Mouse (Mus musculus) C2C12 (cell line): Measurements from ENCODE around the gene Mlx. TPM values are rescaled to one million over a fixed set of nuclear protein-coding genes. Genes with fewer than 3 reads are reported as not detected.
A peak's percentile ranks its signal among the peaks of the same experiment; 100 is the strongest.
"Not testable (repeated sequence)": the region's sequence is repeated elsewhere in the genome, so short reads cannot be mapped to it uniquely, and the experiment has no call there.

ENCODE experiments used
- H3K27me3 ChIP-seq: one replicate; pipeline ENCODE4 v1.6.1; 2011; ENCODE audit not compliant: control insufficient read depth, insufficient read depth, insufficient read length
- H3K36me3 ChIP-seq: one replicate; pipeline ENCODE4 v1.6.1; 2011; ENCODE audit not compliant: control insufficient read depth, insufficient read depth
- H3K4me3 ChIP-seq: one replicate; pipeline ENCODE4 v1.5.1; 2011; ENCODE audit warnings: mild to moderate bottlenecking, control low read depth; ENCODE audit not compliant: poor library complexity, insufficient read depth, severe bottlenecking
- H3K79me2 ChIP-seq: one replicate; pipeline ENCODE4 v1.6.1; 2011; ENCODE audit not compliant: control insufficient read depth, insufficient read depth
- H3K79me3 ChIP-seq: one replicate; pipeline ENCODE4 v1.6.1; 2011; ENCODE audit warnings: low read depth, control low read depth
- H3ac ChIP-seq: one replicate; pipeline ENCODE3; 2011; ENCODE audit warnings: low read depth; ENCODE audit not compliant: control insufficient read depth, insufficient read length
- CEBPB ChIP-seq: IDR thresholded peaks from one replicate; pipeline ENCODE4 v1.6.1; 2011; ENCODE audit warnings: low read depth, mild to moderate bottlenecking, control low read depth, moderate library complexity
- CTCF ChIP-seq: IDR thresholded peaks from one replicate; pipeline ENCODE4 v1.5.1; 2011; ENCODE audit not compliant: control insufficient read depth, insufficient read depth, insufficient read length
- FOSL1 ChIP-seq: IDR thresholded peaks from one replicate; pipeline ENCODE4 v1.8.0; 2011; ENCODE audit warnings: mild to moderate bottlenecking, low read length; ENCODE audit not compliant: poor library complexity, insufficient read depth, severe bottlenecking
- MAX ChIP-seq: IDR thresholded peaks from one replicate; pipeline ENCODE4 v1.6.1; 2011; ENCODE audit warnings: mild to moderate bottlenecking, control low read depth
- MYOD1 ChIP-seq: IDR thresholded peaks from one replicate; pipeline ENCODE4 v1.6.1; 2011; ENCODE audit warnings: low read depth; ENCODE audit not compliant: control insufficient read depth, insufficient read length
- MYOG ChIP-seq: IDR thresholded peaks from one replicate; pipeline ENCODE4 v1.6.1; 2011; ENCODE audit not compliant: control insufficient read depth, insufficient read length; ENCODE audit errors: extremely low read depth
- USF1 ChIP-seq: IDR thresholded peaks from one replicate; pipeline ENCODE4 v1.6.1; 2011; ENCODE audit warnings: low read depth, mild to moderate bottlenecking, control low read depth, moderate library complexity
- polyA plus RNA-seq: library from polyadenylated mRNA; unstranded; fragments of >200 nt; fragmentation: generic; extraction: Trizol; gene quantifications from one replicate; pipeline ENCODE4 v1.2.1, GENCODE M21; 2012; ENCODE audit warnings: missing spikeins

The Mlx gene
- polyA plus RNA-seq, 1 experiment: 39.7 TPM

DNA sequence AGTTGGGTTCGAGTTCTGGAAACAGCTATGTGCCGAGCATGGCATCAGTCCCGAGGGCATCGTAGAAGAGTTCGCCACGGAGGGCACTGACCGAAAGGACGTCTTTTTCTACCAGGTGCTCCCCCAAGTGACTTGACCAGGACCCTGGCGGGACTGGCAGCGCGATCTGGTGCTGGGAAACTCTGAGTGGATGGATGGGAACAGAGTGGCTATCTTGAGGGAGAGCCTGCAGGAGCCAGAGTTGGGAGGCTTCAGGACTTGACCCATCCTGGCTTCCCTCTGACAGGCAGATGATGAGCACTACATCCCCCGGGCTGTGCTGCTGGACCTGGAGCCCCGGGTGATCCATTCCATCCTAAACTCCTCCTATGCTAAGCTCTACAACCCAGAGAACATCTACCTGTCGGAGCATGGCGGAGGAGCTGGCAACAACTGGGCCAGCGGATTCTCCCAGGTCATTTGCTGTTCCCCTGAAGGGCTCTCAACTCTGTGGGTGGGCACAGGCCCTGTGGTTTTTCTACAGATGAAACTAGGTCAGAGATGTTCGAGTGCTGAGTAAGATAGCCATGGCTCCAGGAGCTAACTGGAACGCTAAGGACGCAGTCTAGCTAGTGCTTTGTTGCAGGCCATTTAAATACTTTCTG lies 33.6 kb downstream of the Mlx start:
- H3K27me3 ChIP-seq: no peaks in the 10 kb centered on the region
- peaks cover 47% of the 10 kb centered on the region for H3K36me3 ChIP-seq
- peak overlapping the region; percentile 85 for H3K4me3 ChIP-seq
- no peak for TF ChIP-seq USF1
- no peak for TF ChIP-seq FOSL1
- no peak for TF ChIP-seq CEBPB
- TF ChIP-seq MYOD1: no peak
- TF ChIP-seq CTCF: no peak
- no peak for TF ChIP-seq MYOG
- TF ChIP-seq MAX: no peak
- peaks cover 66% of the 10 kb centered on the region for H3K79me2 ChIP-seq
- H3K79me3 ChIP-seq: peaks cover 48% of the 10 kb centered on the region
- H3ac ChIP-seq: peak overlapping the region; percentile 87

DNA sequence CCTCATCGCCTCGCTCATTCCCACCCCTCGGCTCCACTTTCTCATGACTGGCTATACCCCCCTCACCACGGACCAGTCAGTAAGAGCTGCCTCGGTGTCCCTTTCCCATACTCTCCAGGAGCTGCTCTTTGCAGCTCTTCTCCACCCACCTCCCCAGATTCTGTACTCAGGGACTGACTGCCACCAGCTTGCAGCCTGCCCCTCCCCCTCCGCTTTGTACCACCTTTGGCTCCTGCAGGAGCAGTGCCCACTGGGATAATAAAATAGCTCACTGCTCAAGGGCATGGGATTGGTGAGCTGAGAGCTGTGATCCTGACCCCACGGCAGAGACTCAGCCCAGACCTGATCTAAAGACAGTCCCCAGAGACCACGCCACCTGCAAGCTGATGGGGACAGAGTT lies 37.4 kb downstream of the Mlx start:
- not testable (repeated sequence) for H3K4me3 ChIP-seq, H3K27me3 ChIP-seq, H3ac ChIP-seq
- Histone ChIP-seq H3K36me3 (peaks cover 45% of the 10 kb centered on the region), H3K79me2 (peaks cover 28% of the 10 kb centered on the region), H3K79me3 (peaks cover 15% of the 10 kb centered on the region)

DNA sequence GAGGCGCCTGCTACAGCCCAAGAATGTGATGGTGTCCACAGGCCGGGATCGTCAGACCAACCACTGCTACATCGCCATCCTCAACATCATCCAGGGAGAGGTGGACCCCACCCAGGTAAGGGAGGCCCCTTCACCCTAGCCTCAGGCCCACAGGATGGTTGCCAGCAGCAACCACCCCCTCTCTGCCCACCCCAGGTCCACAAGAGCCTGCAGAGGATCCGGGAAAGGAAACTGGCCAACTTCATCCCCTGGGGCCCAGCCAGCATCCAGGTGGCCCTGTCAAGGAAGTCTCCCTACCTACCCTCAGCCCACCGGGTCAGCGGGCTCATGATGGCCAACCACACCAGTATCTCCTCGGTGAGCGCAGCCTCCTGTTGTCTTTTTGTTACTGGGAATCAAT lies 37.9 kb downstream of the Mlx start:
- not testable (repeated sequence) for H3ac ChIP-seq, H3K4me3 ChIP-seq, H3K27me3 ChIP-seq
- H3K79me3 ChIP-seq: peaks cover 15% of the 10 kb centered on the region
- peaks cover 27% of the 10 kb centered on the region for H3K79me2 ChIP-seq
- H3K36me3 ChIP-seq: peaks cover 45% of the 10 kb centered on the region

DNA sequence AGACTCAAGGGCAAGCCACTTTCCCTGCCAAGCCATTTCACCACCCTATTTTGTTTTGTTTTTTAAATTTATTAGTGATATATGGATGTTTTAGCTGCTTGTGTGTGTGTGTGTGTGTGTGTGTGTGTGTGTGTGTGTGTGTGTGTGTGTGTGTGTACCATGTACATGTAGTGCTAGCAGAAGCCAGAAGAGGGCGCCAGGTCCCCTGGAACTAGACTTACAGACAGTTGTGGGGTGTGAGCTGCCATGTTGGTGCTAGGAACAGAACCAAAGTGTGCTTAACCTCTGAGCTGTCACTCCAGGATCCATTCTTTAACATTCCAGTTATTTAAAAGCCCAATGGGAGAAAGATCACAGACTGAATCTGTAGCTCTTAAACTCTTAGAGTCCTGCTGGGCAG lies 40.0 kb downstream of the Mlx start:
- Histone ChIP-seq H3K79me2 (peaks cover 6% of the 10 kb centered on the region), H3K4me3 (no peak overlapping the region), H3K27me3 (no peaks in the 10 kb centered on the region), H3ac (no peak overlapping the region), H3K36me3 (peaks cover 38% of the 10 kb centered on the region), H3K79me3 (no peaks in the 10 kb centered on the region)
- no peak for TF ChIP-seq FOSL1
- TF ChIP-seq MYOG: no peak
- TF ChIP-seq CTCF: no peak
- TF ChIP-seq USF1: no peak
- no peak for TF ChIP-seq MAX
- no peak for TF ChIP-seq MYOD1
- TF ChIP-seq CEBPB: no peak

DNA sequence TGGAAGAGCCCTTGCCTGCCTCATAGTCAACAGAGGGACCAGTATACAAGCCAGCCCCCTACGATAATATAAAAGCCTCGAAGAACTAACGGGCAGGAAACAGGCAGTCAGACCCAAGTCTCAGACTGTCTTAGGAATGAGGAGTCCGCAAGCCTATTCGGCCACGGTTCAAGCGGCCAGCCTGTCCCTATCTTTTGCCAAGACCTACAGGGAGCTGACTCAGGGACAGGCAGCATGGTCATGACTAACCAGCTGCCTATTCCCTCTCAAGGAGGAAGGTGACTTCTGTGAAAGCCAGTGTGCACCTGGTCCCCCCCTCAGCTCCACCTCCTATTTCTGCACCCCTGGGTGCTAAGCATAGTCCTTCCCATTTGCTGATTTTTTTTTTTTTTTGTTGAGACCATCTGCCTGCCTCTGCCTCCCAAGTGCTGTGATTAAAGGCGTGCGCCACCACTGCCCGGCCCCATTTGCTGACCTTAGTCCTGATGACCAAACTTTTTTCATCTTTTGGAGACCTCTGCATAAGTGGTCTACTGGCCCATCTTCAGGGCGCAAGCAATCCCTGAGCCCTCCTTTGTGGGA lies 42.0 kb downstream of the Mlx start:
- Histone ChIP-seq H3K36me3 (peaks cover 19% of the 10 kb centered on the region), H3ac (no peak overlapping the region), H3K79me3 (no peaks in the 10 kb centered on the region), H3K4me3 (no peak overlapping the region), H3K27me3 (no peaks in the 10 kb centered on the region), H3K79me2 (no peaks in the 10 kb centered on the region)
- TF ChIP-seq USF1 (no peak), MYOD1 (no peak), FOSL1 (no peak), CTCF (no peak)

DNA sequence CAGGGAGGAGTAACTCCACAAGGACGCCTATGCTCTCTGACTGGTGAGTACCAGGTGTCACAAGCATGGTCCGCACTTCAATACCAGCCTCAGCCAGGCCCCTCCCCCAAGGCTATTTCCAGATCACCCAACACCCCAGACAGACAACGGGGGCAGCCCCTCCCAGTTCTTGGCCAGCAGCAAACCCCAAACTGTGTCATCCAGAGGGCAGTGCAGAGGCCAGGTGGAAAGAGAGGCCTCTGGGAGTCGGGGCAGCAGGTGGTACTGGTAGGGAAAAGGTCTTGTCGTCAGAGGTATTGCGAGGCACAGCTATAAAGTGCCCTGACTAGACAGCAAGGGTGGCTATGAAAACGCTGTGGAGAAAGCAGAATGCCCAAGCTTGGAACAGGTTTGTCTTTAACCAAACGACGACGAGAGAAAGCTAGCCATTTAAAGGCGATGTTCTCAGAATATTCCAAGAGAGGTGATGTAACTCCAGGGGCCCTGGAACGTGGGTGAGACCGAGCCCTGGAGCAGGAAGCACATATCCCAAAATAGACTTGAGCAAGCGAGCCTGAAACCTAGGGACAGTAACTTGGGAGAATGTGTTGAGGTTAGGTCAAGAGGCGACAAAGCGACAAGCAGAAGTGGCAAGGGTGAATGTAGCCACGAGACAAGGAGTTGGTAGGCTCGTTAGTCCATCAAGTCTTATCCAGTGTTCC lies 43.1 kb downstream of the Mlx start:
- TF ChIP-seq MYOG (no peak), CEBPB (no peak), MYOD1 (no peak), FOSL1 (no peak), MAX (no peak), USF1 (no peak), CTCF (no peak)
- H3K79me3 ChIP-seq: no peaks in the 10 kb centered on the region
- no peak overlapping the region for H3K4me3 ChIP-seq
- H3K36me3 ChIP-seq: peaks cover 15% of the 10 kb centered on the region
- no peak overlapping the region for H3ac ChIP-seq
- no peaks in the 10 kb centered on the region for H3K27me3 ChIP-seq
- no peaks in the 10 kb centered on the region for H3K79me2 ChIP-seq
